In the genomic region with DNA sequence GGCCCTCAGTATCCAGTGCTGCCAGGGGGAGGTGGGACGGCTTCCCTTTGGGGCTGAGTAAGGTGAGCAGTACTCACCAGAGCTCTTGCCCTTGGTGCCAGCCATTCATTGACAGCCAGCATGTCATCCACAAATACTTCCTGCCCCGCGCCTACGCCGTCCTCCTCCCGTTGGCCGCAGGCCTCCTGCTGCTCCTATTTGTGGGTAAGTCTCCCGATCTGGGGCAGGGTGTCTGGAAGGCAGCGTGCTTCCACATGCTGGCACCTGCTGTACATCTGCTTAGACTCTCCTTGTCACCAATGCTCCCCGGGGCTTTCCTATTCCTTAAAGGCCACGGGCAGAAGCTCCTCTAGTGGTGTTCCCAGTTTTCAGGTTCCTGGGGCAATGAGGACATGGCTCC, we compare ENCODE assay signal across 13 mouse cellular contexts. TPM values are rescaled to one million over a fixed set of nuclear protein-coding genes. Genes with fewer than 3 reads are reported as not detected.
DNase-seq lines count a peak whose midpoint lies in the region; ATAC-seq lines count a peak whose summit lies in the region.
"Had no signal": no experiment of that assay in that cellular context is flagged by ENCODE, and none has a peak within 500 bp of the region (broad histone marks: within the 10 kb centered on the region; RNA-seq: fewer than 3 reads in every experiment).

No protein-coding gene starts in this region.

- no peak overlapping the region for H3K9ac ChIP-seq in midbrain, embryonic 11.5 days (ENCODE audit: low read length)
- H3K9ac ChIP-seq in limb, embryonic 12.5 days (replicated peaks): no peak overlapping the region
- H3K9ac ChIP-seq in neural tube, embryonic 13.5 days: 0 out of 2 replicates have a peak overlapping the region, but pooled peaks have one; percentile 85

- peak; percentile 57 for DNase-seq in cerebellum, adult 9-11 months
- DNase-seq in cerebellum, postnatal 10 days: no peak
- no peak for DNase-seq in midbrain, embryonic 10.5 days (ENCODE audit: low spot score)
- no peak for DNase-seq in midbrain, embryonic 11.5 days (ENCODE audit: low spot score, missing footprints)
- no peak for DNase-seq in left cerebral cortex, adult 11 months (ENCODE audit: low spot score)
- DNase-seq in kidney, adult 9 months: no peak
- DNase-seq: adrenal gland, adult 2 months; heart, adult 18-20 months; kidney, postnatal 36 days; lung, postnatal 14 days; right cerebral cortex, adult 18-20 months had no signal

- no peak overlapping the region for H3K27ac ChIP-seq in midbrain, embryonic 10.5 days (replicated peaks)
- H3K27ac ChIP-seq in midbrain, embryonic 11.5 days (ENCODE audit: low read depth, low read length): no peak overlapping the region
- H3K27ac ChIP-seq in limb, embryonic 12.5 days: no peak overlapping the region
- no peak overlapping the region for H3K27ac ChIP-seq in neural tube, embryonic 13.5 days (replicated peaks)

- 90% methylated on average over 11 of the region's 11 CpGs for WGBS in midbrain, embryonic 10.5 days
- 91% methylated on average over 11 of the region's 11 CpGs for WGBS in midbrain, embryonic 11.5 days
- WGBS in limb, embryonic 12.5 days: 90% methylated on average over 11 of the region's 11 CpGs
- WGBS in neural tube, embryonic 13.5 days: 86% methylated on average over 11 of the region's 11 CpGs

- H3K9me3 ChIP-seq in midbrain, embryonic 10.5 days (replicated peaks): no peaks in the 10 kb centered on the region
- no peaks in the 10 kb centered on the region for H3K9me3 ChIP-seq in midbrain, embryonic 11.5 days (ENCODE audit: control insufficient read depth, low read length)
- H3K9me3 ChIP-seq in limb, embryonic 12.5 days: no peaks in the 10 kb centered on the region
- no peaks in the 10 kb centered on the region for H3K9me3 ChIP-seq in neural tube, embryonic 13.5 days

- no peak for ATAC-seq in midbrain, embryonic 11.5 days (ENCODE audit: low FRiP score)
- no peak for ATAC-seq in limb, embryonic 12.5 days (ENCODE audit: insufficient number of reproducible peaks, insufficient read depth, low FRiP score, low TSS enrichment, low read depth)
- no peak for ATAC-seq in neural tube, embryonic 13.5 days (ENCODE audit: low read depth)

- H3K4me1 ChIP-seq in midbrain, embryonic 10.5 days: peaks cover 32% of the 10 kb centered on the region
- H3K4me1 ChIP-seq in midbrain, embryonic 11.5 days (ENCODE audit: control insufficient read depth, insufficient read depth, low read length): peaks cover 10% of the 10 kb centered on the region
- H3K4me1 ChIP-seq in limb, embryonic 12.5 days (replicated peaks): peaks cover 18% of the 10 kb centered on the region
- peaks cover 32% of the 10 kb centered on the region for H3K4me1 ChIP-seq in neural tube, embryonic 13.5 days (replicated peaks)

- peak overlapping the region; percentile 20; the same call in 1 of the 2 replicates for H3K4me3 ChIP-seq in midbrain, embryonic 10.5 days
- H3K4me3 ChIP-seq in midbrain, embryonic 11.5 days (ENCODE audit: low read depth, low read length): no peak overlapping the region
- no peak overlapping the region for H3K4me3 ChIP-seq in limb, embryonic 12.5 days (replicated peaks)
- H3K4me3 ChIP-seq in neural tube, embryonic 13.5 days: no peak overlapping the region

- peaks cover 14% of the 10 kb centered on the region for H3K27me3 ChIP-seq in midbrain, embryonic 10.5 days (ENCODE audit: low read depth, poor library complexity, severe bottlenecking)
- H3K27me3 ChIP-seq in midbrain, embryonic 11.5 days (ENCODE audit: control insufficient read depth, insufficient read depth, low read length): no peaks in the 10 kb centered on the region
- peaks cover 10% of the 10 kb centered on the region for H3K27me3 ChIP-seq in limb, embryonic 12.5 days
- H3K27me3 ChIP-seq in neural tube, embryonic 13.5 days: peaks cover 8% of the 10 kb centered on the region

- no peak overlapping the region for H3K4me2 ChIP-seq in midbrain, embryonic 11.5 days
- H3K4me2 ChIP-seq in limb, embryonic 12.5 days: peak overlapping the region; percentile 93; the same call in 1 of the 2 replicates
- peak overlapping the region; percentile 95; the same call in 1 of the 2 replicates for H3K4me2 ChIP-seq in neural tube, embryonic 13.5 days

- peaks cover 30% of the 10 kb centered on the region for H3K36me3 ChIP-seq in midbrain, embryonic 10.5 days
- peaks cover 5% of the 10 kb centered on the region; the same call in 1 of the 2 replicates for H3K36me3 ChIP-seq in midbrain, embryonic 11.5 days (ENCODE audit: control insufficient read depth, insufficient read depth, low read length)
- H3K36me3 ChIP-seq in limb, embryonic 12.5 days: peaks cover 33% of the 10 kb centered on the region
- H3K36me3 ChIP-seq in neural tube, embryonic 13.5 days: peaks cover 24% of the 10 kb centered on the region

RNA-seq across cellular contexts. Expression of a gene that starts 1.5 kb away (rescaled TPM):
- polyA plus RNA-seq in midbrain, embryonic 10.5 days (2016; fragmentation: Nextera tagmentation; extraction: Ambion mirVana): 113 and 116 TPM in 2 replicates
- polyA plus RNA-seq in midbrain, embryonic 11.5 days (2014; fragmentation: Nextera tagmentation; extraction: Ambion mirVana): 103 and 110 TPM in 2 replicates
- polyA plus RNA-seq in limb, embryonic 12.5 days (2016; fragmentation: Nextera tagmentation; extraction: Ambion mirVana): 99.3 and 99.7 TPM in 2 replicates
- polyA plus RNA-seq in neural tube, embryonic 13.5 days (2015; fragmentation: Nextera tagmentation; extraction: Ambion mirVana): 128 and 143 TPM in 2 replicates

RNA-seq across cellular contexts. Expression of a gene that starts 2.4 kb away (rescaled TPM):
- polyA plus RNA-seq in midbrain, embryonic 10.5 days (2016; fragmentation: Nextera tagmentation; extraction: Ambion mirVana): 1.9 and 2.8 TPM in 2 replicates
- polyA plus RNA-seq in midbrain, embryonic 11.5 days (2014; fragmentation: Nextera tagmentation; extraction: Ambion mirVana): 2.0 and 2.1 TPM in 2 replicates
- 3.9 and 5.4 TPM in 2 replicates for polyA plus RNA-seq in limb, embryonic 12.5 days (2016; fragmentation: Nextera tagmentation; extraction: Ambion mirVana)
- 9.2 and 9.4 TPM in 2 replicates for polyA plus RNA-seq in neural tube, embryonic 13.5 days (2015; fragmentation: Nextera tagmentation; extraction: Ambion mirVana)

RNA-seq across cellular contexts. Expression of a gene that starts 3.3 kb away (rescaled TPM):
- 0.17 and 0.22 TPM in 2 replicates for polyA plus RNA-seq in midbrain, embryonic 10.5 days (2016; fragmentation: Nextera tagmentation; extraction: Ambion mirVana)
- polyA plus RNA-seq in midbrain, embryonic 11.5 days (2014; fragmentation: Nextera tagmentation; extraction: Ambion mirVana): 0.25 and 0.49 TPM in 2 replicates
- 0.55 TPM in 1 of 2 replicates, not detected in the other for polyA plus RNA-seq in limb, embryonic 12.5 days (2016; fragmentation: Nextera tagmentation; extraction: Ambion mirVana)
- 0.50 and 0.71 TPM in 2 replicates for polyA plus RNA-seq in neural tube, embryonic 13.5 days (2015; fragmentation: Nextera tagmentation; extraction: Ambion mirVana)
- polyA plus RNA-seq: adrenal gland, adult 2 months had no signal

RNA-seq across cellular contexts. Expression of a gene that starts 14.7 kb away (rescaled TPM):
- polyA plus RNA-seq in midbrain, embryonic 10.5 days (2016; fragmentation: Nextera tagmentation; extraction: Ambion mirVana): 15.9 and 17.1 TPM in 2 replicates
- 13.2 and 13.6 TPM in 2 replicates for polyA plus RNA-seq in midbrain, embryonic 11.5 days (2014; fragmentation: Nextera tagmentation; extraction: Ambion mirVana)
- 29.8 and 29.9 TPM in 2 replicates for polyA plus RNA-seq in limb, embryonic 12.5 days (2016; fragmentation: Nextera tagmentation; extraction: Ambion mirVana)
- 25.3 and 25.9 TPM in 2 replicates for polyA plus RNA-seq in neural tube, embryonic 13.5 days (2015; fragmentation: Nextera tagmentation; extraction: Ambion mirVana)

RNA-seq across cellular contexts. Expression of a gene that starts 27.3 kb away (rescaled TPM):
- polyA plus RNA-seq in midbrain, embryonic 10.5 days (2016; fragmentation: Nextera tagmentation; extraction: Ambion mirVana): 10.8 and 11.9 TPM in 2 replicates
- polyA plus RNA-seq in midbrain, embryonic 11.5 days (2014; fragmentation: Nextera tagmentation; extraction: Ambion mirVana): 3.4 and 4.5 TPM in 2 replicates
- 23.4 and 23.7 TPM in 2 replicates for polyA plus RNA-seq in limb, embryonic 12.5 days (2016; fragmentation: Nextera tagmentation; extraction: Ambion mirVana)
- polyA plus RNA-seq in neural tube, embryonic 13.5 days (2015; fragmentation: Nextera tagmentation; extraction: Ambion mirVana): 9.4 and 11.0 TPM in 2 replicates
